Mouse (Mus musculus) liver (tissue): ENCODE measurements around the gene Zbtb22.

Experiments used
- DNase-seq: peaks from one replicate; pipeline ENCODE4 v3.0.0-alpha.2; 2020; ENCODE audit warnings: mixed read lengths

Gene Zbtb22

GRCm38 (mm10) chr17:33924577-33925283 is 9.0 kb downstream of the Zbtb22 start:
- DNase-seq, result peak; percentile 62

GRCm38 (mm10) chr17:33925406-33926116 is 9.9 kb downstream of the Zbtb22 start:
- DNase-seq, result no peak

GRCm38 (mm10) chr17:33926207-33926932 is 10.7 kb downstream of the Zbtb22 start:
- DNase-seq, result peak; percentile 52

DNA sequence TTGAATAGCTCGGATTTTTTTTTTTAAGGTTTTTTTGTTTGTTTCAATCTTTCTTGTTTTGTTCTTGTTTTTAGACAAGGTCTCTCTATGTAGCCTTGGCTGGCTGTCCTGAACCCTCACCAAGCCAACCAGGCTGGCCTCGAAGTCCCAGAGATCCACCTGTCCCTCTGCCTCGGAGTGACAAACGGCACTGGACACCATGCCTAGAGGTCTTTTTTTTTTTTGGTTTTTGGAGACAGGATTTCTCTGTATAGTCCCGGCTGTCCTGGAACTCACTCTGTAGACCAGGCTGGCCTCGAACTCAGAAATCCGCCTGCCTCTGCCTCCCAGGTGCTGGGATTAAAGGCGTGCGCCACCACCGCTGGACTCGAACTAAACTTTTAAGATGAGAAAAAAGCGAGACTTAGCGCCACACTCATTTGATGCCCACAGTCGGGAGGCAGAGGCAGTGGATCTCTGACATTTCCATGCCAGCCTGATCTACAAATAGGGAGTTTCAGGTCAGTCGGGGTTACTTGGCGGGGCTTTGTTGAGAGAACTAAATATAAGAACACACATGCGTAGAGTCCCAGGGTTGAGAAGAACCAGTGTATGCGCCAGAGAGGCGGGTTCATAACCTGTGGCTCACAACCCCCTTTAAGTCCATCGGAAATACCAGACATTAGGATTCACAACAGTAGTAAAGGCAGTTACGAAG is 12.7 kb downstream of the Zbtb22 start:
- DNase-seq, result no peak

- DNase-seq, result peak; percentile 94
Measured at GRCm38 (mm10) chr17:33929371-33930279, 13.9 kb downstream of the Zbtb22 start, which contains the start of gene Rgl2. Gene Rgl2 (plus strand): TSS chr17:33929543.

- peak; percentile 54 for DNase-seq
Measured at GRCm38 (mm10) chr17:33930280-33931158, 14.8 kb downstream of the Zbtb22 start.

DNA sequence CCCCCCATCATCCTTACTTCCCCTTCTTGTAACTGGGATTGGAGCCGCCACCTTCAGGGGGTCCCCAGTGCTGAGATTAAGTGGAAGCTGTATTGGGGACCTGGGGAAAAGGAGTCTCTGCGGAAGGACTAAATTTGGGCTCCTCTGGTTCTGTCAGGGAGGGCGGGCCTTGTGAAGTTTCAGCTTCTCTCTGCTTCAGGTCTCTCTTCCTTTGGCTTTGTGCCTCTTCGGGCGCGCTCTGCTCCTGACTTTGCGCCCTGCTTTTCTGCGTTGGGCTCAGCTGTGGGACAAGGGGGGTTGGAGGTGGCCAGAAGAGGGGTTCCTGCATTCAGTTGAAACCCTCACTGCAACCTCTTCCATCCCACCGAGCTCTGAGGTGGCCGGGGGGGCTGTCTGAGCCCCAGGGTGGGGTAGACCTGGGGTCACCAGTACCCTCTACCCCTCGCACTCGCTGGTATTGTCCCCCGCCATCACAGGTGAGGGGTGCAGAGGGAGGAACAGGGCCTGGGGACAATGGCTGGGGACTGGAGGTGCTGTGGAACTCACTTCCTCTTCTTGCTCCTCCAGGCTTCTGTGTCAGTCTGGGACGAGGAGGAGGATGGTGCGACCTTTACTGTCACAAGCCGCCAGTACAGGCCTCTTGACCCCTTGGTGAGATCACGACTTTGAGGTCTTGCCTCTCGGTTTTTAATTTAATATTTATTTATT is 15.6 kb downstream of the Zbtb22 start:
- no peak for DNase-seq

- DNase-seq, result no peak
Measured at GRCm38 (mm10) chr17:33931947-33932346, 16.2 kb downstream of the Zbtb22 start.

GRCm38 (mm10) chr17:33932448-33932847 is 16.7 kb downstream of the Zbtb22 start:
- no peak for DNase-seq

DNA sequence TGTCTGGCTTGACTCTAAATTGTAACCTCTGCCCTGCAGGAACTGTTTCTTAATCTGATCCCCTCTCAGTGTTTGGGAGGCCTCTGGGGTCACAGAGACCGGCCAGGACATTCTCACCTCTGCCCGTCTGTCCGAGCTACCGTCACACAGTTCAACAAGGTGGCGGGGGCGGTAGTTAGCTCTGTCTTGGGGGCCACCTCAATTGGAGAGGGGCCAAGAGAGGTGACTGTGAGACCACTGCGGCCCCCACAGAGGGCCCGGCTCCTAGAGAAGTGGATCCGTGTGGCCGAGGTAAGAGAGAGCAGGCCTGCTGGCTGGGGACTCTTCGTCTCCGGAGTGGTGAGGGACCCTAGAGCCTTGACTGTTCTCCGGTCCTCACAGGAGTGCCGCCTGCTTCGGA is 17.3 kb downstream of the Zbtb22 start:
- no peak for DNase-seq

DNA sequence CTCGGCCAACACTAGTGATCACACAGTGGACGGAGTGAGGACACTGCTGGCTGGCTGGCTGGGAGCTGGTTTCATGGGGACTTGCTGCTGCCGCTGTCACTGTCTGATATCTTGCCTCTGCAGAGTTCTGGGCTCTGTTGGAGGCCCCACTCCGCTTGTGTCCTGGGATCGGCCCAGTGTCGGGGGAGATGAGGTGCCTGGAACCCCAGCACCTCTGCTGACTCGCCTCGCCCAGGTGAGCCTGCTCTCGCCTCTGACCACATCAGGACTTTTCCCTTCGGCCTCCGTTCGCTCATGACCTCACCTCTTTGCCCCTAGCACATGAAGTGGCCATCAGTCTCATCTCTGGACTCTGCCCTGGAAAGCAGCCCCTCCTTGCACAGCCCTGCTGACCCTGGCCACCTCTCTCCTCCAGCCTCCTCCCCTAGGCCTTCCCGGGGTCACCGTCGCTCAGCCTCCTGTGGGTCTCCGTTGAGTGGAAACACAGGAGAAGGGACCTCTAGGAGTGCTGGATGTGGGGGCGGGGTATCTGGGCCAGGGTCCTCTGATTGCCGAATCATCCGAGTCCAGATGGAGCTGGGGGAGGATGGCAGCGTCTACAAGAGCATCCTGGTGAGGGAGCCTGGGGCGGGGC is 19.8 kb downstream of the Zbtb22 start:
- no peak for DNase-seq

DNA sequence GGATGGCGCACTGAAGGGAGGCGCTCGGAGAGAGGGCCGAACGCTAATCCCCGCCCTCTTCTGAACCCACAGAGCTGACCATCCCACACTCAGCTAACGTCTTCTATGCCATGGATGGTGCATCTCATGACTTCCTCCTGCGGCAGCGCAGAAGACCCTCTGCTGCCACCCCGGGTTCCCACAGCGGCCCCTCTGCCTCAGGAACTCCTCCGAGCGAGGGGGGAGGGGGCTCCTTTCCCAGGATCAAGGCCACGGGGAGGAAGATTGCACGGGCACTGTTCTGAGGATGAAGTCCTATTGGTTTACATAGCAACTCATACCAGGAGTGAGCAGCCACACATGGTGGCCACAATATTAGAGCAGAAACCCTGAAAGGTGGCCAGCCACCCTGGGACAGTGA is 21.3 kb downstream of the Zbtb22 start:
- DNase-seq, result no peak

- DNase-seq, result no peak
Measured at GRCm38 (mm10) chr17:33938783-33939182, 23.1 kb downstream of the Zbtb22 start.

GRCm38 (mm10) chr17:33940206-33940805 is 24.6 kb downstream of the Zbtb22 start, which contains the start of the genes Pfdn6 and Wdr46:
Gene Pfdn6 (minus strand): TSS chr17:33940343.
Gene Wdr46 (plus strand): TSS chr17:33940660.
- peak; percentile 87 for DNase-seq

DNA sequence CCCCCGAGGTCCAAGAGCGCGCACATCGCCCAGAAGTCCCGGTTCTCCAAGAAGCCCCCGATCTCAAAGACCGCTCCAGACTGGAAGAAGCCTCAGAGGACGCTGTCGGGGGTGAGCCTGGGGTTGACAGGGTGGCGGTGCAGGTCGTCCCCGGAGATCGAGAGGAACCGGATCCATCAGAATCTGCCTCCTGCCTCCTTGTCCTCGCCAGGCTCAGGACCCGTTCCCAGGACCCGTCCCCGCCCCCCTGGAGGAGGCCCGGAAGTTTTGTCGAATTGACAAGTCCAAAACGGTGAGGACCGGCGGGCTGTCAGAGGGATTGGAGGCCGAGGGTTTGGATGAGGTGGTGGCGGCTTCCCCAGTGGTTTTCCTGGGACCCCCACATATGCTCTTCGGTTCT is 25.3 kb downstream of the Zbtb22 start:
- no peak for DNase-seq

DNA sequence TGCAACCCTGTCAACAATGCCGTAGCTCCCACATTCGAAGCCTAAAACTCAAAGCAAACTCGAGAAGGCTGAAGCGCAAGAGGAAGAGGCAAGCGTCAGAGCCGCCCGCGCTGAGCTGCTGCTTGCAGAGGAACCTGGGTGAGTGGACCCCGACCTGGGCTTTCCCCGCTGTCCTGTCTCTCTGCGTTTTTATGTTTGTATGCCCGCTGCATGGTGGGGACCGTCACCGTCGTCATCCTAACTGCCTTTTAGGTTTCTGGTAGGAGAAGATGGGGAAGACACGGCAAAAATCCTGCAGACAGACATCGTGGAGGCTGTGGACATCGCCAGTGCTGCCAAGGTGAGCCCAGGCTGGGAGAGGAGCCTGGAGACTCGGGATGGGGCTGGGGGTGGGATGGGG is 25.7 kb downstream of the Zbtb22 start:
- DNase-seq, result no peak

DNA sequence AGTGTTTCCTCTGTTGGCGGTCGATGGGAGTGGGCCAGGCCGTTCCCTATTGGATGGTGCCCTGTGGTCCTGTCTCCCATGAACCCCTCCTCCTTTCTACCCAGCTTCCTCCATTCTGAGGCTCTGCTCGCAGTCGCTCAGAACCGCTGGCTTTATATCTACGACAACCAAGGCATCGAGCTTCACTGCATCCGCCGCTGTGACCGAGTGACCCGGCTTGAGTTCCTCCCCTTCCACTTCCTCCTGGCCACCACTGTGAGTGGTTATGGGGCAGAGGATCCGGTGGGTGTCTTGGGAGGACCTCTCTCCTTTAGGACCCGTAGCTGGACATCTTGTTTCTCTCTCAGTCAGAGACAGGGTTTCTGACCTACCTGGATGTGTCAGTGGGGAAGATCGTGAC is 27.8 kb downstream of the Zbtb22 start:
- DNase-seq, result no peak

DNA sequence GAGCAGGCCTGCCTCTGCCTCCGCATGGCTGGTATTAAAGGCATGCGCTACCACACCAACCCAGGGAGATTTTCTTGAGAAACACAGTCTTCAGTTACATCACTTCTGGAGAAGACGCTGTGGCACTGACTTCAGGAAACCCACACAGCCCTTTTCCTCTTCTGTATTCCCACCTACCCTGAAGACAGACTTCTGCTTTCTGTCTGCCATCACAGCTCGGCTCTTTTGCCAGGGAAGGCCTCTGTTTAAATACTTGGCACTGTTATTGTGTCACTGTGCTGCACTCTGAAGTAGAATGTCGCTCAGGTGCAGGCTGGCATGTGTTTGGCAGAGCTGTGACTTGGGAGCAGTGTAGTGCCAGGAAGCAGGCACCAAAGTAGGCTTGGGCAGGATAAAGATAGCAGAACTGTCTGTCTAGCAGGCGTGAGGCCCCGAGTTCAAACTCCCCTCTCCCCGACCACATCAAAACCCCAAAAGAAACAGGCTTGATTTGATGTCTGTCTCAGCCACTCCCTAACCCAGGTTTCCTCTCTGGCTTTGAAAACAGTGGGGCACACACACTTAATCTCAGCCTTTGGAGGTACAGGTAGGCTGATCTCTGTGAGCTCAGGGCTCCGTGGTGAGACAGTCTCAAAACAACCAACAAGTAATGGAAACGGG is 31.9 kb downstream of the Zbtb22 start:
- no peak for DNase-seq
